ENCODE assay signal across 8 mouse cellular contexts in the genomic region with DNA sequence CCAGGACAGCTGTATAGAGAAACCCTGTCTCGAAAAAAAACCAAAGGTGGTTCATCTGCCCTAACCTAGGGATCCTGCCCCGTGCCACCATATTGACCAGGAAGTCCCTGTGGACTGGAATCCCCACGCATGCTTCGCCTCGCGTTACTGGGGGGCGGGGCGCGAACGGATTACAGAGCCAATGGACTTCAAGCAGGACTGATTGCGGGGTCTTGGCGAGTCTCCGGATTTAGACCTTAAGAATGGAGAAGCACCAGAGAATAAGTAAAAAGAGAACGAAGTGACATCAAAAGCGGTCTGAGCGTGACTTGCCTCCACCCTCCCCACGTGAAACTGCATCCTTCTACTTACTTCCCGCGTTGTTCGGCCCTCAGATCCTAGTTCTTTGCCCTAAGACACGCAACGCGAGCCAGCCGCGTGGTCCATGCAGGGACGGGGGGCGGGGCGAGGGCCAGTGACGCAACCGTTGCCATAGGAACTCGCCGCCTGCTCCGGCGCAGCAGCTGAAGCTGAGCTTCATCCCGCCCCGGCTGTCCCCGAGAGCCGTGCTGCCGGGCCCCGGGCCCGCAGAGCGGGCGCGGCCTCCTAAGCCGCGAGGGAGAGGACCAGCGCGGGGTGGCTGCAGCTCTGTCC. TPM values are rescaled to one million over a fixed set of nuclear protein-coding genes. Genes with fewer than 3 reads are reported as not detected.
DNase-seq lines count a peak whose midpoint lies in the region; ATAC-seq and TF ChIP-seq lines count a peak whose summit lies in the region.

A gene (plus strand): TSS at position 80 of the 633 bp plus-strand sequence.

- H3K79me2 ChIP-seq in liver, adult 2 months (ENCODE audit: control insufficient read depth, insufficient read depth, low read length): no peaks in the 10 kb centered on the region; the same call in 1 of the 2 replicates

- ATAC-seq in erythroblast, adult 5-6 weeks (replicated peaks; ENCODE audit: low FRiP score, poor library complexity, severe bottlenecking): peak; percentile 85
- peak; percentile 74 for ATAC-seq in heart, embryonic 11.5 days (replicated peaks; ENCODE audit: insufficient number of reproducible peaks, low FRiP score, low TSS enrichment)
- ATAC-seq in kidney, embryonic 16.5 days (ENCODE audit: low FRiP score, low TSS enrichment): peak; percentile 81
- ATAC-seq in monocyte, adult 5-6 weeks (replicated peaks; ENCODE audit: insufficient number of reproducible peaks, low FRiP score, low TSS enrichment, poor library complexity, severe bottlenecking): peak; percentile 56

- H3K4me2 ChIP-seq in heart, embryonic 11.5 days: peak within 1 kb of the TSS; percentile 100
- H3K4me2 ChIP-seq in kidney, embryonic 16.5 days (replicated peaks; ENCODE audit: low read depth, low read length): peak within 1 kb of the TSS; percentile 100

- peak; percentile 91 for DNase-seq in CD4-positive helper T cell, adult 2 months (ENCODE audit: low read depth, low spot score)
- DNase-seq in brain, embryonic 14.5 days (ENCODE audit: low read depth): peak; percentile 96
- DNase-seq in liver, adult 2 months (ENCODE audit: extremely low read depth, low read depth, low spot score): peak; percentile 63
- peak; percentile 77 to 85 for DNase-seq in spleen, postnatal 36 days (ENCODE audit: low spot score in 2 of 2)

- 2% methylated on average over 48 of the region's 48 CpGs for WGBS in heart, embryonic 11.5 days (ENCODE audit: insufficient replicate concordance)
- 2% methylated on average over 45 of the region's 48 CpGs for WGBS in kidney, embryonic 16.5 days
- WGBS in liver, adult 2 months: 3% methylated on average over 48 of the region's 48 CpGs

- H3K27ac ChIP-seq in heart, embryonic 11.5 days (ENCODE audit: low read depth, low read length): no peak within 1 kb of the TSS
- H3K27ac ChIP-seq in kidney, embryonic 16.5 days (ENCODE audit: low read length): no peak within 1 kb of the TSS
- no peak within 1 kb of the TSS for H3K27ac ChIP-seq in liver, adult 2 months (replicated peaks; ENCODE audit: insufficient read depth, low read depth, low read length)

- H3K27me3 ChIP-seq in heart, embryonic 11.5 days (ENCODE audit: control insufficient read depth, insufficient read depth, low read length): peaks cover 22% of the 10 kb centered on the region
- peaks cover 14% of the 10 kb centered on the region for H3K27me3 ChIP-seq in kidney, embryonic 16.5 days (ENCODE audit: insufficient read depth, low read length)
- H3K27me3 ChIP-seq in liver, adult 2 months (ENCODE audit: control insufficient read depth, insufficient read depth, low read length): no peaks in the 10 kb centered on the region; the same call in 1 of the 2 replicates

- TF ChIP-seq CTCF in brain, embryonic 14.5 days (IDR thresholded peaks at IDR 0.05; ENCODE audit: borderline replicate concordance, extremely low read depth, insufficient read depth, insufficient read length): no peak
- no peak for TF ChIP-seq CTCF in liver, adult 2 months (IDR thresholded peaks at IDR 0.05; ENCODE audit: low read depth, low read length)

- H3K9ac ChIP-seq in heart, embryonic 11.5 days (ENCODE audit: low read depth, low read length): peak within 1 kb of the TSS; percentile 17
- H3K9ac ChIP-seq in kidney, embryonic 16.5 days (replicated peaks; ENCODE audit: low read length): peak within 1 kb of the TSS; percentile 73
- peak within 1 kb of the TSS; percentile 60 for H3K9ac ChIP-seq in liver, adult 2 months (ENCODE audit: low read depth, low read length)

- no peaks in the 10 kb centered on the region for H3K9me3 ChIP-seq in heart, embryonic 11.5 days (replicated peaks; ENCODE audit: control insufficient read depth, low read length)
- no peaks in the 10 kb centered on the region for H3K9me3 ChIP-seq in kidney, embryonic 16.5 days (ENCODE audit: low read length)

- H3K4me3 ChIP-seq in heart, embryonic 11.5 days (ENCODE audit: low read depth, low read length): peak within 1 kb of the TSS; percentile 71
- H3K4me3 ChIP-seq in kidney, embryonic 16.5 days (ENCODE audit: low read length): peak within 1 kb of the TSS; percentile 70
- H3K4me3 ChIP-seq in liver, adult 2 months (ENCODE audit: insufficient read depth, low read depth, low read length): peak within 1 kb of the TSS; percentile 51

- peak; percentile 62 for TF ChIP-seq POLR2A in brain, embryonic 14.5 days (IDR thresholded peaks at IDR 0.05; ENCODE audit: borderline replicate concordance, extremely low read depth, insufficient read depth, insufficient read length, poor library complexity, severe bottlenecking)
- TF ChIP-seq POLR2A in liver, adult 2 months (IDR thresholded peaks at IDR 0.05; ENCODE audit: extremely low read depth, insufficient read depth, low read length): no peak

- peaks cover 30% of the 10 kb centered on the region for H3K36me3 ChIP-seq in heart, embryonic 11.5 days (ENCODE audit: control insufficient read depth, insufficient read depth, low read length)
- H3K36me3 ChIP-seq in kidney, embryonic 16.5 days (ENCODE audit: insufficient read depth, low read length): peaks cover 44% of the 10 kb centered on the region
- peaks cover 2% of the 10 kb centered on the region; the same call in 1 of the 2 replicates for H3K36me3 ChIP-seq in liver, adult 2 months (ENCODE audit: control insufficient read depth, insufficient read depth, low read length)

- H3K4me1 ChIP-seq in heart, embryonic 11.5 days (ENCODE audit: control insufficient read depth, insufficient read depth, low read length): peaks cover 10% of the 10 kb centered on the region; the same call in 1 of the 2 replicates
- peaks cover 25% of the 10 kb centered on the region for H3K4me1 ChIP-seq in kidney, embryonic 16.5 days (ENCODE audit: insufficient read depth, low read length)
- H3K4me1 ChIP-seq in liver, adult 2 months (ENCODE audit: control insufficient read depth, insufficient read depth, low read length): peaks cover 9% of the 10 kb centered on the region; the same call in 1 of the 2 replicates

RNA-seq across cellular contexts. Expression of the gene that starts here (rescaled TPM):
- polyA plus RNA-seq in brain, embryonic 14.5 days (2012; rRNA removed): 31.1 and 31.9 TPM in 2 replicates
- total RNA-seq in erythroblast, adult 5-6 weeks (2015; ENCODE audit: low replicate concordance): 0.42 TPM in 1 of 2 replicates, not detected in the other
- 0.42 and 1.4 TPM in 2 replicates for total RNA-seq in erythroblast, adult 5-6 weeks (2017; ENCODE audit: low replicate concordance)
- polyA plus RNA-seq in heart, embryonic 11.5 days (2014; fragmentation: Nextera tagmentation; extraction: Ambion mirVana): 0.70 and 0.79 TPM in 2 replicates
- polyA plus RNA-seq in kidney, embryonic 16.5 days (2015; fragmentation: Nextera tagmentation; extraction: Ambion mirVana): 0.64 and 0.67 TPM in 2 replicates
- not detected in 2 replicates for total RNA-seq in liver, adult 2 months (2014; rRNA removed)
- polyA plus RNA-seq in liver, adult 2 months (2012; rRNA removed): 0.09 and 0.16 TPM in 2 replicates
- 0.58 TPM in 1 of 3 replicates, not detected in the others for total RNA-seq in monocyte, adult 5-6 weeks (2017)

Comparison
In these comparisons a context has a peak if more than half of its experiments do, and no peak if none do; other contexts are left out.
1. RNA of the gene that starts here (polyA plus RNA-seq): 31.1 to 31.9 TPM in brain, embryonic 14.5 days; 0.70 to 0.79 TPM in heart, embryonic 11.5 days, 0.64 to 0.67 TPM in kidney, embryonic 16.5 days and 0.09 to 0.16 TPM in liver, adult 2 months; every median in the first group is over 10 times any median in the second.
2. Peak in ATAC-seq, H3K4me3 ChIP-seq, H3K9ac ChIP-seq and H3K4me2 ChIP-seq in heart, embryonic 11.5 days; RNA of the gene not detected or under 1 TPM.
3. Peak in ATAC-seq, H3K4me3 ChIP-seq, H3K9ac ChIP-seq and H3K4me2 ChIP-seq in kidney, embryonic 16.5 days; RNA of the gene not detected or under 1 TPM.
4. Peak in DNase-seq, H3K4me3 ChIP-seq and H3K9ac ChIP-seq in liver, adult 2 months; RNA of the gene not detected or under 1 TPM.
5. Peak in ATAC-seq in monocyte, adult 5-6 weeks; RNA of the gene not detected or under 1 TPM.
6. H3K9ac ChIP-seq: peak in every context shown above with its lines; median percentile 73 in kidney, embryonic 16.5 days; 60 in liver, adult 2 months; 17 in heart, embryonic 11.5 days.
7. Peak in every context shown above with its lines, with median percentiles within 50 percentile points of each other: DNase-seq, ATAC-seq and H3K4me3 ChIP-seq.